Mouse (Mus musculus) olfactory bulb, adult 2 months (tissue): ENCODE results near the gene Nfe2.

Source experiments
- CTCF ChIP-seq: fragments of 200-500 bp; IDR thresholded peaks from 2 replicates; pipeline ENCODE4 v1.5.1; 2012; ENCODE audit warnings: low read depth, mild to moderate bottlenecking, low read length, moderate library complexity; ENCODE audit not compliant: insufficient read depth
- POLR2A ChIP-seq: fragments of 200-500 bp; IDR thresholded peaks from 2 replicates; pipeline ENCODE4 v1.6.1; 2012; ENCODE audit warnings: mild to moderate bottlenecking, low read depth, low read length, moderate library complexity; ENCODE audit not compliant: insufficient read depth

GRCm38 (mm10) chr15:103292673-103293345 is 34.6 kb upstream of the Nfe2 start:
- TF ChIP-seq CTCF (no peak), POLR2A (no peak)
